Mouse (Mus musculus): Measurements from ENCODE around the gene Xpo4. TPM values are rescaled to one million over a fixed set of nuclear protein-coding genes. Genes with fewer than 3 reads are reported as not detected.
"Not testable (repeated sequence)": the region's sequence is repeated elsewhere in the genome, so short reads cannot be mapped to it uniquely, and the experiment has no call there.

Xpo4 gene
- polyA plus RNA-seq, 1 experiment from 2014 or later: 29.3 TPM

DNA sequence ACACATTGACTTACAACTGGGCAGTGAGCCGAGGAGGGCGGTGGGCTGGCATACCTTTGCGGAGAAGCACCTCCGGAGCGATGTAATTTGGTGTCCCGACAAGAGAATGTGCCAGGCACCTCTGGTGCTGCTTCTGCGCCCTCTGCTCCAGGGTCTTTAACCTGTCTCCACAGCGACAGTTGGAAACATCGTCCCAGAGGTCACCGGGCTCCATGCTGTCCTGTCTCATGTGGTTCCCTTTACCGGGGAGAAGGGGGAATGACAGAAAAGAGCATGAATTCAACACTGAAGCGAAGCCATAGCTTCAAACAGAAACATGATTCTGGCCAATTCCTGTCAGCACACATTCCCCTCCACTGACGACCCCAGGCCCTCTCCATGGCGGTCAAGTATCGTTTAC lies 30.8 kb upstream of the Xpo4 start:
- no peak for DNase-seq (ENCODE audit: extremely low spot score, low spot score)
- Histone ChIP-seq H3K4me3 (no peak overlapping the region), H3K27ac (no peak overlapping the region), H3K36me3 (replicated peaks) (peaks cover 88% of the 10 kb centered on the region), H3K4me1 (no peaks in the 10 kb centered on the region), H3K27me3 (ENCODE audit: poor library complexity, severe bottlenecking) (no peaks in the 10 kb centered on the region), H3K9me3 (no peaks in the 10 kb centered on the region)
- WGBS: 94% methylated on average over 15 of the region's 15 CpGs

DNA sequence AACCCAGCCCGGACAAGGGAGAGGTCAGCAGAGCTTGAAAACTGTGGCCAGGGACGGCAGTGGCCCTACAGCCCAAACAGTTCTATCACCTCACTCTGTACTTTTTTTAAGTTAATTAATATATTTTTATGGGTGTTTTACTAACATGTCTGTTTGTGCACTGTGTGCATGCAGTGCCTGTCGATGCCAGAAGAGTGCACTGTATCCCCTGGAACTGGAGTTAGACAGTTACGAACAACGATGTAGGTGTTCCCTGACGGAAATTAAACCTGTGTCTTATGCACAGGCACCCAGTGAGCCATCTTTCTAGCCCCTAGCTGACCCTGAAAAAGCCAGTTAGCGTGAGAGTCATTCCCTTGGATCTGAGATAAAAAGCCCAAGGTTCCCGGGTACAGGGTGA lies 30.3 kb upstream of the Xpo4 start:
- Histone ChIP-seq H3K36me3 (replicated peaks) (peaks cover 92% of the 10 kb centered on the region), H3K27ac (no peak overlapping the region), H3K4me3 (no peak overlapping the region), H3K27me3 (ENCODE audit: poor library complexity, severe bottlenecking) (no peaks in the 10 kb centered on the region), H3K9me3 (no peaks in the 10 kb centered on the region), H3K4me1 (no peaks in the 10 kb centered on the region)
- 90% methylated on average over 8 of the region's 8 CpGs for WGBS
- no peak for DNase-seq (ENCODE audit: extremely low spot score, low spot score)

DNA sequence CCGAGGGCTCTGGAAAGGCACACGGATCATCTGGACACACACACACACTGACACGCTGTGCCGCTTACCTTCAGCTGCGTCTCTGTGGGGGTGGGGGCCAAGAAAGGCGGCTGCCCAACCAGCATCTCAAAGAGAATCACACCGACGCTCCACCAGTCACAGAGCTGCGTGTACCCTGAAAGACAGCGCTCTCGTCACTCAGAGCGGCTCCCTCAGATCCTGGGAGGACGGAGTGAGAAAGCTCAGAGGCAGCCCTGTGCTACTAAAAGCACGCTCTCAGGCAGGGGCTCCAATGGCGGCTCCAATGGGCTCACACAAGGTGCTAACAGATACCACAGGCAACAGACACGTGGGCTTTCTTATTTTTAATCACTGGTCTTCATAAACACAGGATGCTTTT lies 29.0 kb upstream of the Xpo4 start:
- H3K27me3 ChIP-seq (ENCODE audit: poor library complexity, severe bottlenecking): no peaks in the 10 kb centered on the region
- H3K4me3 ChIP-seq: no peak overlapping the region
- H3K4me1 ChIP-seq: no peaks in the 10 kb centered on the region
- H3K36me3 ChIP-seq (replicated peaks): peaks cover 92% of the 10 kb centered on the region
- no peak for DNase-seq (ENCODE audit: extremely low spot score, low spot score)
- no peaks in the 10 kb centered on the region for H3K9me3 ChIP-seq
- WGBS: 89% methylated on average over 16 of the region's 16 CpGs
- no peak overlapping the region for H3K27ac ChIP-seq

DNA sequence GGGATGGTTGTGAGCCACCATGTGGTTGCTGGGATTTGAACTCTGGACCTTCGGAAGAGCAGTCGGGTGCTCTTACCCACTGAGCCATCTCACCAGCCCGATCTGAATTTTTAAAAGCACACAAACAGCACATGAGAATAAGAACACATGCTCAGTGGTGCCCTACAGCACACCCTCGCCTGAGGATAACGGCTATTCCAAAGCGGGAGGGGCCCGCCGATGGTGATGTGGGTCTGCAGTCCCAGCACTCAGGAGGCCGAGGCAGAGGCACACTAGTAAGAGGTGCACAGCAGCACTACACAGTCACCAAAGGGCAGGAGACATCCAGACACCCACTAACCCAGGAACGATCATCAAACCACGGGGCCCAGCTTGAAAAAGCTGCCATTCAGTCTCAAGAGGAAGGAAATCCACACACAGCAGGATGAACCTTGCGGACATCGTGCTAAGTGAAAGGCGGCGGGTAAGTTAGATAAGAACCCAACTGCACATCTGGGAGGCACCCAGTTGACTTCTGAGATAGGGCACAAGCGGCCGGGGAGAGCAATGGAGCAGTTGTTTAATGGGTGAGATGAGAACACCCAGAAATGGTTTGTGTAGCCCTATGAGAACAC lies 27.4 kb upstream of the Xpo4 start:
- no peaks in the 10 kb centered on the region for H3K9me3 ChIP-seq
- H3K4me3 ChIP-seq: no peak overlapping the region
- H3K4me1 ChIP-seq: no peaks in the 10 kb centered on the region
- no peaks in the 10 kb centered on the region for H3K27me3 ChIP-seq (ENCODE audit: poor library complexity, severe bottlenecking)
- DNase-seq (ENCODE audit: extremely low spot score, low spot score): no peak
- no peak overlapping the region for H3K27ac ChIP-seq
- H3K36me3 ChIP-seq (replicated peaks): peaks cover 89% of the 10 kb centered on the region
- WGBS: 93% methylated on average over 17 of the region's 17 CpGs

DNA sequence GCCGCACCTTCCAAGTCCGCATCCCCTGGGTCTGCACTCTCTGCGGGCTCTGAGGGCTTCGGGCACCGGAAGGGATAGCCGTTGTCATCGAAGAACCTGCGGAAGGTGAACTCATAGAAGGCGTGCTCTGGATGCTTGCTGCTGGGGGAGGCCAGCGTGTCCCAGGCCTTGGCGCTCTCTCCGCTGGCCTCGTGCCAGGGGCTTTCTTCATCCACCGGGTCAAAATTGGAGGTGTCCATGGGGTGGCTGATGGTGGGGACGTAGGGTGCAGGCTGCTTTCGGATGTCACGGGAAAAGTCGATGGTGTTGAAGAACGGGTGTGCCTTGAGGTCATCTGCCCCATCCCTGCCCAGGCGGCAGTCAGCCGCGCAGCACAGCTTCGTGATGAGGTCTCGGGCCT lies 26.1 kb upstream of the Xpo4 start:
- no peaks in the 10 kb centered on the region for H3K27me3 ChIP-seq (ENCODE audit: poor library complexity, severe bottlenecking)
- peaks cover 76% of the 10 kb centered on the region for H3K36me3 ChIP-seq (replicated peaks)
- H3K9me3 ChIP-seq: no peaks in the 10 kb centered on the region
- H3K4me3 ChIP-seq: no peak overlapping the region
- no peaks in the 10 kb centered on the region for H3K4me1 ChIP-seq
- H3K27ac ChIP-seq: no peak overlapping the region
- no peak for DNase-seq (ENCODE audit: extremely low spot score, low spot score)
- WGBS: 93% methylated on average over 24 of the region's 24 CpGs

DNA sequence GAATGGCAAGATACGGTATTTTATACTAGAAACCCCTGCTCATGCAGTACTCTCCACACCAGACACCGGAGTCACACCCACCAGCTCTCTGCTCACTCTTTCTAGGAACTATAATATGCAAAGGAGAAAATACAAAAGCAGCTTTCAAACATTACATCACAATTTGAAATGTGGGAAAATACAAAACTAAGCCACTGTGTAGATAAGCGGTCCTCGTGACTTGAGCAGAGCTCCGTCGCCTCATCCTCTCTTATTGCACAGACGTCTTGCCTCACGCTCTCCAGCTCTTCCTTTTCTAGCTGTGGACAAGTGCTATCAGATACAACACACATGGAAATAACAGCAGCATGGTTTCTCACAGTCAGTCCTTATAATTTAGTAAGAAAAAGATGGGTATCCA lies 25.5 kb upstream of the Xpo4 start:
- H3K27me3 ChIP-seq (ENCODE audit: poor library complexity, severe bottlenecking): no peaks in the 10 kb centered on the region
- no peaks in the 10 kb centered on the region for H3K4me1 ChIP-seq
- H3K9me3 ChIP-seq: no peaks in the 10 kb centered on the region
- H3K4me3 ChIP-seq: no peak overlapping the region
- WGBS: 94% methylated on average over 8 of the region's 8 CpGs
- H3K27ac ChIP-seq: no peak overlapping the region
- H3K36me3 ChIP-seq (replicated peaks): peaks cover 69% of the 10 kb centered on the region
- DNase-seq (ENCODE audit: extremely low spot score, low spot score): no peak

DNA sequence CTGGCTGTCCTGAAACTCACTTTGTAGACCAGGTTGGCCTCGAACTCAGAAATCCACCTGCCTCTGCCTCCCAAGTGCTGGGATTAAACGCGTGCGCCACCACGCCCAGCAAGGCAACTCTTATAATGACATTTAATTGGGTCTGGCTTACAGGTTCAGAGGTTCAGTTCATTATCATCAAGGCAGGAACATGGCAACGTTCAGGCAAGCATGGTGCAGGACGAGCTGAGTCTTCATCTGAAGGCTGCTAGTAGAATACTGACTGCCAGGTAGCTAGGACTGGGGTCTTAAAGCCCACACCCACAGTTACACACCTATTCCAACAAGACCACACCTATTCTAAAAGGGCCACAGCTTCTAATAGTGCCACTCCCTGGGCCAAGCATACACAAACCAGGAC lies 22.8 kb upstream of the Xpo4 start:
- H3K4me1 ChIP-seq; H3K27ac ChIP-seq; H3K4me3 ChIP-seq; H3K27me3 ChIP-seq (ENCODE audit: poor library complexity, severe bottlenecking); DNase-seq (ENCODE audit: extremely low spot score, low spot score); H3K9me3 ChIP-seq: not testable (repeated sequence)
- H3K36me3 ChIP-seq (replicated peaks): peaks cover 46% of the 10 kb centered on the region
- 92% methylated on average over 7 of the region's 7 CpGs for WGBS

DNA sequence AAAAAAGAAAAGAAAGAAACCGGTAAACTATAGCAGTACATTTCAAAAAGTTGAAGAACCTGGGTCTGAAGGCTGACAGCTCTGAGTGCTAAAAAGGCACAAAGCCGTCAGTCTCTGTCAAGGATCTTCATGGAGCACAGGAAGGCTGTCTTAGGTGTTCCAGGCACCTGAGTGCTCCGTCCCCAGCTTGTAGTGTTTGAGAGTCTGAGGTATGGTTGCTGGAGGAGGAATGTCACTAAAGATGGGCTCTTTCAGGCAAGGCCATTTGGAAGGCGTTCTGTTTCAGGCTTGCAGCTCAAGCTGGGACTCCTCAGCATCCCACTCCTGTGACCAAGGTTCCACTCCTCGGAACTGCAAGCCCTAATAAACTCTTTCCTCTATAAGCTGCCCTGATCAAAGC lies 22.2 kb upstream of the Xpo4 start:
- no peak for DNase-seq (ENCODE audit: extremely low spot score, low spot score)
- Histone ChIP-seq H3K27ac (no peak overlapping the region), H3K27me3 (ENCODE audit: poor library complexity, severe bottlenecking) (no peaks in the 10 kb centered on the region), H3K4me3 (no peak overlapping the region), H3K9me3 (no peaks in the 10 kb centered on the region), H3K4me1 (no peaks in the 10 kb centered on the region), H3K36me3 (replicated peaks) (peaks cover 41% of the 10 kb centered on the region)
- 85% methylated on average over 5 of the region's 5 CpGs for WGBS

DNA sequence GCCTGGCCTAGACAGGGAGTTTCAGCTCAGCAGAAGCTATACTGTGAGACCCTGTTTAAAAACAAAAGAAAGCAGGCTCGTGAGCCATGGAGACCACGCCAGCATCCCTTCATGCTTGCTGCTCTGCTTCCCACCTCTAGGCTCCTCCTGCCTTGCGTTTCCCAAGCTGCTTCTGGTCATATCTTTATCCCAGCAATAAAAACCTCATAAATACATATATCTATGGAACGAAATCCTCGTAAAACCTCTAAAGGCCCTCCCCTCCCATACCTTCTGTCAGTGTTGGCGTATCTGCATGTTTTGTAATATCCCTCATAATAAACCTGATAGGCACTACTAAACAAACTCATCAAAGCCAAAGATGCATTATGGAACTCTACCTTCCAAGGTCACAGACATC lies 21.4 kb upstream of the Xpo4 start:
- no peaks in the 10 kb centered on the region for H3K4me1 ChIP-seq
- H3K9me3 ChIP-seq: no peaks in the 10 kb centered on the region
- H3K27me3 ChIP-seq (ENCODE audit: poor library complexity, severe bottlenecking): no peaks in the 10 kb centered on the region
- no peak overlapping the region for H3K4me3 ChIP-seq
- H3K27ac ChIP-seq: no peak overlapping the region
- no peak for DNase-seq (ENCODE audit: extremely low spot score, low spot score)
- peaks cover 35% of the 10 kb centered on the region for H3K36me3 ChIP-seq (replicated peaks)
- WGBS: 92% methylated on average over 6 of the region's 6 CpGs

DNA sequence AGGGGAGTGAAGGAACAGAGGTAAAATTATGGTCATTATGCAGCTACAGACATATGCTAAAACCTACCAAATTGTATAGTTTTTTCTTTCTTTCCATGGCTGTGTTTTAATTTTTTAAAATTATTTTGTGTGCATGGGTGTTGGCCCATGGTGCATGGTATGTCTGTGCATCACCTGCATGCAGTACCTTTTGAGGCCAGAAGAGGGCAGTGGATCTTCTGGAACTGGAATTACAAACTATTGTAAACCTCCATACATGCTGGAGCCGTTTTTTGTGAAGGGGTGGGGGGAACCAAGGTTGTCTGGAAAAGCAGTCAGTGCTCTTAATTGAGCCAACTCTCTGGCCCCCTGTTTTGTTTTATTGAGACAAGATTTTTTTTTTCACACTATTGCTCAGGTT lies 19.3 kb upstream of the Xpo4 start:
- Histone ChIP-seq H3K27me3 (ENCODE audit: poor library complexity, severe bottlenecking) (no peaks in the 10 kb centered on the region), H3K4me1 (no peaks in the 10 kb centered on the region), H3K4me3 (no peak overlapping the region), H3K27ac (no peak overlapping the region), H3K36me3 (replicated peaks) (peaks cover 14% of the 10 kb centered on the region), H3K9me3 (no peaks in the 10 kb centered on the region)
- DNase-seq (ENCODE audit: extremely low spot score, low spot score): peak; percentile 38
- 14% methylated on average over 1 of the region's 1 CpGs for WGBS

DNA sequence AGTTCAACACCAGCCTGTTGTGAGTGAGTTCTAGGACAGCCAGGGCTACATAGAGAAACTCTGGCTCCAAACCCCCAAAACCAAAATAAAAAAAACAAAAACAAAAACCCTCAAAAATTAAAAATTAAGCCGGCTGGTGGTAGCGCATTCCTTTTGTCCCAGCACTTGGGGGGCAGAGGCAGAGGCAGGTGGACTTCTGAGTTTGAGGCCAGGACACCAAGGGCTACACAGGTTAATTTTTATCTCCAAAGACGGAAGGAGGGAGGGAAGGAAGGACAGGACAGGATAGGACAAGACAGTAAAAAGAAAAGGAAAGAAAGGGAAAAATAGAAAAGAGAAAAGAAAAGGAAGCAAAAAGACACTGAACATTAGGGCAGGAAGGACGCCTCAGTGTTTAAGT lies 17.5 kb upstream of the Xpo4 start:
- Histone ChIP-seq H3K27me3 (ENCODE audit: poor library complexity, severe bottlenecking) (no peaks in the 10 kb centered on the region), H3K27ac (no peak overlapping the region), H3K4me3 (no peak overlapping the region), H3K36me3 (replicated peaks) (no peaks in the 10 kb centered on the region), H3K9me3 (no peaks in the 10 kb centered on the region), H3K4me1 (no peaks in the 10 kb centered on the region)
- DNase-seq (ENCODE audit: extremely low spot score, low spot score): no peak
- WGBS: 87% methylated on average over 4 of the region's 4 CpGs

DNA sequence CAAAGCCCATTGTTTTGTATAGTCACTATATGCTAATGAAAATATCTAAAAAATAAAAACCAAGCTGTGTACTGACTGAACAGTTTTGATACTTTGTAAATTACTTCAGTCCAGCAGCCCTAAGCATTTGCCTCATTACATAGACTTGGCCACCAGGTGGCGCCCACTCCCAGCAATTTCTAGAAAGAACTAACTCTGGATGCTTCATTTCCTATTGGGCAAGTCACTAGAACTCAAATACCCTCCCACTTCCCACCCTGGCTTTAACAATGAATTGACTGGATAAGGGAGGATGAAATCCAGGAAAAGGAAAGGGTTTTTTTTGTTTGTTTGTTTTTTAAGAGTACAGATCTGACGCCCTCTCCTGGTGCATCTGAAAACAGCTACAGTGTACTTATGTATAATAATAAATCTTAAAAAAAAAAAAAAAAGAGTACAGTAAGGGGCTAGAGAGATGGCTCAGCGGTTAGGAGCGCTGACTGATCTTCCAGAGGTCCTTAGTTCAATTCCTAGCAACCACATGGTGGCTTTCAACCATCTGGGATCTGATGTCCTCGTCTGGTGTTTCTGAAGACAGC lies 14.8 kb upstream of the Xpo4 start:
- Histone ChIP-seq H3K27ac (no peak overlapping the region), H3K4me3 (no peak overlapping the region), H3K4me1 (no peaks in the 10 kb centered on the region), H3K9me3 (no peaks in the 10 kb centered on the region), H3K27me3 (ENCODE audit: poor library complexity, severe bottlenecking) (no peaks in the 10 kb centered on the region), H3K36me3 (replicated peaks) (no peaks in the 10 kb centered on the region)
- peak; percentile 81 for DNase-seq (ENCODE audit: extremely low spot score, low spot score)
- WGBS: 47% methylated on average over 5 of the region's 5 CpGs

DNA sequence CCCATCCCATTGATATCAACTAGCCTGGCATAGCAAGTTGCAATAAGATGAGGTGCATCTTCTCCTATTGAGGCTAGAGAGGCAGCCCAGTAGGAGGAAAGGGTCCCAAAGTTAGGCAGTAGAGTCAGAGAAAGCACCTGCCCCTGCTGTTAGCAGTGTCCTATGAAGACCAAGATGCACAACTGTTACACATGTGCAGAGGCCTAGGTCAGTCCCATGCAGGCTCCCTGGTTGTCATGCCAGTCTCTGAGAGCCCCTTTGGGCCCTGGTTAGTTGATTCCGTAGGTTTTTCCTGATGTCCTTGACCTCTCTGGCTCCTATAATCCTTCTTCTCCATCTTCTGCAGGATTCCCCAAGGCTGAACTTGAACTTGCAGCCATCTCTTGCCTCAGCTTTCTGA lies 14.3 kb upstream of the Xpo4 start:
- no peak overlapping the region for H3K4me3 ChIP-seq
- H3K9me3 ChIP-seq: no peaks in the 10 kb centered on the region
- H3K27ac ChIP-seq: no peak overlapping the region
- H3K4me1 ChIP-seq: no peaks in the 10 kb centered on the region
- H3K27me3 ChIP-seq (ENCODE audit: poor library complexity, severe bottlenecking): no peaks in the 10 kb centered on the region
- H3K36me3 ChIP-seq (replicated peaks): no peaks in the 10 kb centered on the region
- DNase-seq (ENCODE audit: extremely low spot score, low spot score): no peak
- WGBS: 23% methylated on average over 1 of the region's 1 CpGs

DNA sequence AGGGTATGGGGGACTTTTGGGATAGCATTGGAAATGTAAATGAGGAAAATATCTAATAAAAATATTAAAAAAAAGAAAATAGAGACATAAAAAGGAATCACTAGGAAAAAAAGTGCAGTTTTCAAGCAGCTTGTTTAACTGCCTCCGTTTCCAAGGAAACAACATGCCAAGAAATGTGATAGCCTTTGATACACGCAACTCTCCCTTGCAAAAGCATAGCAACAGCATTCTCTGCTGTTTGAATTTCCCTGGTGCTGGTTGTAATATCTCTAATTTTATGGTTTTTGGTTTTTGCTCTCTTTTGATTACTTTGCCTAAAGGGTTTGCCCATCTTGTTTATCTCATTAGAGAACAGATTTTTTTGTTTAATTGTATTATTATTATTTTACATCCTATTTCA lies 10.3 kb upstream of the Xpo4 start:
- Histone ChIP-seq H3K9me3 (no peaks in the 10 kb centered on the region), H3K4me3 (no peak overlapping the region), H3K27me3 (ENCODE audit: poor library complexity, severe bottlenecking) (no peaks in the 10 kb centered on the region), H3K4me1 (no peaks in the 10 kb centered on the region), H3K36me3 (replicated peaks) (no peaks in the 10 kb centered on the region), H3K27ac (no peak overlapping the region)
- DNase-seq (ENCODE audit: extremely low spot score, low spot score): no peak
- 77% methylated on average over 2 of the region's 2 CpGs for WGBS

All from forebrain, embryonic 10.5 days (tissue).